Mouse (Mus musculus) kidney, postnatal 25 days (tissue): ENCODE measurements at regions not wholly inside any gene's neighbourhood (a gene's known extent, or its start where the extent isn't known, plus 50 kb on each side); places are given as distances from the start of the nearest gene placed in this dataset.

Experiments used
- DNase-seq, 2 experiments: peaks; one replicate each; pipeline ENCODE4 v3.0.0; 2021; ENCODE audit warnings: mixed read lengths in 2 of 2

DNA sequence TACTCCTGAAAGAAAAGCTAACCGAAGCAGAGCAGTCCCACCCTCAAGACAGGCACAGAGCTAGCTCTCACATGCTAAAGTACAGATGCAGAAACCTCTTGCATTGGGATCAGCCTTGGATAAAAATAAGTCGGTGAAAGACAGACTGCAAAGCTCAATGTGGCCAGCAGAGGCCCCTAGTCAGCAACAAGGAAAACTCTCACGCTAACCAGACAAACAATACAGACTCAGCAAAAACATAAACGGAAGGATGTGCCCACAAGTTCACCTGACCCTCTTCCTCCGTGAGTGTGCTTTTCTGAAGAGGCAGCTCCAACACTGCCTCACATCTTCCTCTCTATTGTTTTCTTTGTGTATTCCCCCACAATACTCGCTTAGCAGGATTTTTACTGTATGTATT, 77.8 kb downstream of the Rpia start:
- peak; percentile 65 to 75 for DNase-seq

DNA sequence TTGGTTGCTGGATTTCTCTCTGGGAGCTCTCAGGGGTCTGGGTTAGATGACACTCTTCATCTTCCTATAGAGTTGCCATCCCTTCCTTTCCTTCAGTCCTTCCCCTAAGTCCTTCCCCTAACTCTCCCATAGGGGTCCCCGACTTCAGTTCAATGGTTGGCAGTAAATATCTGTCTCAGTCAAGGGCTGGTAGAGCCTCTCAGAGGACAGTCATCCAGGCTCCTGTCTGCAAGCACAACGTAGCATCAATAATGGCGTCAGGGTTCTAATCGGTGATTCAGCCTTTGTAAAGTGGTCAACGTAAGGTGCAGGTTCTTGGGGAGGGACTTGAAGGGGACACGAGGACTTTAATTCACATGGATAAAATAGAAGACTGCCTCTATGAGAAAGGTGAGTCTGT, 78.4 kb downstream of the Rpia start:
- no peak for DNase-seq

DNA sequence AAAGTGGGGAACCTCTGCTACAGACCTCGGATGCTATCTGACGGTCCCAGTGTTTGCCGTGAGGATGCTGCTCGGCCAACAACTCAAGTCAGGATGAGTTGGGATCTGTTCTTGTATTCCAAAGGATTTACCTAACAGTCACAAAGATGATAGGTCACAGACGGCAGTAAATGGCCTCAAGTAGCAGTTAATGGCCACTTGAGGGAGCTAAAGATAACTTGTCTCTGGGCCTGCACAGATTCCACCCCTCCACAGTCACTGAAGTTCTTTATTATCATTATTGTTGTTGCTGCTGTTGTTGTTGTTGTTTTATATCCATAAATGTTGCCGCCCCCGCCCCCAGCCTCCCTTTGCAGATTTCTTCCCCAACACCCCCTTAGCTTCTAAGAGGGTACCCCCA, 78.9 kb downstream of the Rpia start:
- peak in 1 of 2 experiments; percentile 8 for DNase-seq

DNA sequence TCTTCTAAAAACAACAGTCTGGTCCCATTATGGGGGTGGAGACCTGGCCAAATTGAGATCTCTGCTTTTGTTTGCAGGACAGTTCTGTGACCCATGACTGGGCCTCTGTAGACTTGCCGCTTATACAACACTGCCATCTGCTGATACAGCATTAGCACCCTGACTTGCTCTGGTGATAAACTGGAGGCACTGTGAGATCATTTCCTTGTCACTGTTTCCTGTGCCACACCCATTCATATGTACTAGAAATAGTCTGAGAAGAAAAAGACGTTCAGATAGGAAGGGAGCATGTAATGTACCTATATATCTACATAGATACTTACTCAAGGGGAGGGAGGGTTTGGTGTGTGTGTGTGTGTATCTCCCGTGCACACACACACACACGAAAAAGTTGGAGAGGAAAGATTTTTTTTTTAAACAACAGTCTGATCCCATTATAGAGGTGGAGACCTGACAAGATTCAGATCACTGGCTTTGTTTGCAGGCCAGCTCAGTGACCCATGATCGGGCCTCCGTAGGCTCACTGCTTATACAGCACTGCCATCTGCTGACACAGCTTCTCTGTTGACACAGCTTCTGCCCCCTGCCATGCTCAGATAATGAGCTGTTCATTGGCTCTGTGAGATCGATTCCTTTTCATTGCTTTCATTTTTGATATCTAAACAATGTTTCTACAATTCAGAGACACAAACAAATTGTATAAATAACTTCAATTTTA, 82.5 kb downstream of the Rpia start:
- DNase-seq: peak; percentile 74 to 81

DNA sequence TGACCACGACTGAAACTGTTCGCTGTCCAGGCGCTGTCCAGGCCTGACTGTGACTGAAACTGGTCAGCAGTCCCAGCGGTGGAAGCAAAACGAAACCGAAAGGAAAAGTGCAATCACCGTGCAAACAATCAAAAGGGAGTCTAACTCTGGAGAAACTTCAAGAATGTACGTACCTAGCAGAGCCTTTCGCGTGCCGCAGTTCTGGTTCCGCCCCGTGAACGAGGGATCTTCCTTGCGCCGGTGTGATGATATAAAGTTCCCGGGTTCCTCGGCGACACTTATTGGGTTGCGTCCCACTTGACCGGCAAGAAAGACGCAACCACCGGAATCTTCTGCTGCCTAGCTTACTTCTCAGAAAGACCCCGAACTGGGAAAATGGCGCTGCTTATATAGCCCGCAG, 96.4 kb downstream of the Rpia start:
- DNase-seq: no peak
